Mouse (Mus musculus): ENCODE data around the gene Slc6a11.

Gene Slc6a11

DNA sequence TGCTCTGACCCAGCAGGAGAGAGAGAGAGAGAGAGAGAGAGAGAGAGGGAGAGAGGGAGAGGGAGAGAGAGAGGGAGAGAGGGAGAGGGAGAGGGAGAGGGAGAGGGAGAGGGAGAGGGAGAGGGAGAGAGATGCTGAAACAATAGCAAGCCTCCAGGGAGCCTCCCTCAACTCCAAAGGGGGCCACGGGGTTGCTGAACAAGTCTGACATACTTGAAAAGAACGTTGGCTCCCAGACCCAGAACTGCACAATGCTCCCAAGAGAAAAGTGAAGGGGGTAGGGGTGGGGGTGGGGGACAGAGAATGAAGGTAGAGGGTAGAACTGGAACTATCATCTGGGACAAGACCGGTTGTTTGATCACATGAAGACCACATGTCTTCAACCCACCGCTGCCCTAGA lies 136.9 kb downstream of the Slc6a11 start:
- DNase-seq, result no peak

DNA sequence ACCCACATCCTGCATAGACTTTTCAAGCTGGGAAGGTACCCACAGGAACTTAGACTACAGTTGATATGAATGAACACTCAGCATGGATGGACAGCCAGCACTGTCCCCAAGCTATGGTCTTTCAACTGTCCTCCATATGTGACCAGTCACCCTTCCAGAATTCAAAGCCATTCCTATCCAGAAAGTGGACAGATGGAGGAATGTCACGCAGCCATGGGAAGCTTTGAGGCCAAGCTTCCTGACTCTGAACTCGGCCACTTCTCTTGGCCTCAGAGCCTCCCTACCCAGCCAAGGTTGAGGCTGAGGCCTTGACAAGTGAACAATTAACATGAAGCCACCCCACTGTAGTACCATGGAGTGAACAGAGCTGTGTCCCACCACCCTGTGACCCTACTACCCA lies 138.5 kb downstream of the Slc6a11 start:
- peak; percentile 61 for DNase-seq

DNA sequence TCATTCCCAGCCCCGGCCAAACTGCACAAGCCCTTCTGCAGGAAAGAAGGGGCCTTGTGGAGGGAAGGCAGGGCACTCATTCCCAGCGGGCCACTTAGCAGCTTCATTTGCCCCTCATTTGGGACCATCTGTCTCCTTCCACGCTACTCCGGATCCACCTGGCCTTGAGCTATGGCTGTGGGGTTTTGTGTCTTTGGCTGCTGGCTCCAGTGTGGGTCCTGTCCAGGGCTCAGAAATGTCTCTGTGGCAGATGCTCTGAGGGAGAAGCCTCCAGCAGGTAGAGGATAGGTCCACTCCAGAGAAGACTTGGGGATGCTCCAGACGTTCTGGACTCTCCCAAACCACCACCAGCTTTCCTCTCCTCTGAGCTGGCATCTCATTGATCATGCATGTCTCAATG lies 139.8 kb downstream of the Slc6a11 start:
- no peak for DNase-seq

DNA sequence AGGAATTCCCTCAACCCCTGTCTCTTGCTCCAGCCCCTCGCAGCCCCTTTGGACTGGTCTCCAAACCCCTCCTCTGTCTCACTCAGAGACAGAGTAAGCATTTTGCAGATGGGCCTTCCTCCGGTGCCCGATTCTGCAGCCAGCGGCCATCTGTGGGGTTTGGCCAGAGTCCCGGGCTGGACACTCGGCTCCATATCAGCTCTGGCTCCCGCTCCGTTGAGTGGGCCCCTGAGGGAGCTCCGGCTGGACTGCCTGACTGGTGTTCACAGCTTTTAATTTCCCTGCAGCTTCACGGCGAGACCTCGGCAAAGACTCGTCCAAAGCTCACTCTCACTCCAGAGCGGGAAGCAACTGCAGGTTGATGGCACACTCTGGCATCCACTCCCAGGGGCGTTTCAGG lies 141.2 kb downstream of the Slc6a11 start:
- peak; percentile 79 for DNase-seq

DNA sequence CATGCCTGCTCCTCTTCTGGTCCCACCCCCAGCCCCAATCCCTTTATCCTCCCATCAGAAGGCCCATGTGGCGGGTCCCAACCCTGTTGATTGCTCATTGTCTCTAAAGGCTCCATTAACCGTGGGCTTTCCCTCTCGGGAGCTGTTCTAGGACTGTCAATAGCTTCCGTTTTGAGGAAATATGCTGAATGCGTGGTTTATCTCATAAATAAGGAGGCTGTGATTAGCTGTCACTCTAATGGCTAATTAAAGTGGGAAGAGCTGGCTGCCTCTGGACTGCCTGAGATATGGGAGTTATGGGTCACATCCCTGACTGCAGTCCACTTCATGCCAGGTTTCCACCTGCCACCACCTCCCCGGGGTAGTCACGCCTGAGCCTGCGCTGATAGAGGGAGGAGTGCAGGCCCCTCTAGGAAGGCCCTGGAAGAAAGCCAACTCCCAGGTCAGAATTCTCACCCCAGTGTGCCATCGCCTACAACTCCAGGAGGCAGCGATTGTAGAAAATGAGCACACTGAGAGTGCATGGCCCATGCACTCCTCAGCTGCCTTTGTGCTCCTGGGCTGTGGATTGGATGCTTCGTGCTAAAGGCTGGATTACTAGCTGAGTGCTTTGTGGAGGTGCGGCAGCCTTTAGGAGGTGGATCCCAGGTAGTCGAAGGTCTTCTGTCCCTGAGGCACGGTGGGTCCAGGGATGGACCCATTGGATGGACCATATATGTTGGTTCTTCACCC lies 143.1 kb downstream of the Slc6a11 start:
- no peak for DNase-seq

DNA sequence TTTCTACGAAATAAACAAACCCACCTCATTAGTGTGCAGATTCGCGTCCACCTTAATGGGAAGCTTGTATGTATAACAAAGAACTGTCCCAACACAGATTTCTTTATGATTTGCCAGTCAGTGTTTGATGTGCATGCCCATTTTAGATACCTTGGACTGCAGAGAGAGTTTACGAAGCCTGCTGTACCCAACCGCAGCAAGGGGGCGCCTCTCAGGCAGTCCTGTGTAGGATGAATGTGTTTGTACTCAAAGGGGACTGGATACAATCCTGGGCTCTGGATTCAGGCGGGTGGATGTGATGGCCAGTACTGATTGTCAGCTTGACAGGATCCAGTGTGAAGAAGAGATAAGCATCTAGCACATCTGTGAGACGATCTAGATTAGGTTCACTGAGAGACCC lies 144.8 kb downstream of the Slc6a11 start:
- no peak for DNase-seq

DNA sequence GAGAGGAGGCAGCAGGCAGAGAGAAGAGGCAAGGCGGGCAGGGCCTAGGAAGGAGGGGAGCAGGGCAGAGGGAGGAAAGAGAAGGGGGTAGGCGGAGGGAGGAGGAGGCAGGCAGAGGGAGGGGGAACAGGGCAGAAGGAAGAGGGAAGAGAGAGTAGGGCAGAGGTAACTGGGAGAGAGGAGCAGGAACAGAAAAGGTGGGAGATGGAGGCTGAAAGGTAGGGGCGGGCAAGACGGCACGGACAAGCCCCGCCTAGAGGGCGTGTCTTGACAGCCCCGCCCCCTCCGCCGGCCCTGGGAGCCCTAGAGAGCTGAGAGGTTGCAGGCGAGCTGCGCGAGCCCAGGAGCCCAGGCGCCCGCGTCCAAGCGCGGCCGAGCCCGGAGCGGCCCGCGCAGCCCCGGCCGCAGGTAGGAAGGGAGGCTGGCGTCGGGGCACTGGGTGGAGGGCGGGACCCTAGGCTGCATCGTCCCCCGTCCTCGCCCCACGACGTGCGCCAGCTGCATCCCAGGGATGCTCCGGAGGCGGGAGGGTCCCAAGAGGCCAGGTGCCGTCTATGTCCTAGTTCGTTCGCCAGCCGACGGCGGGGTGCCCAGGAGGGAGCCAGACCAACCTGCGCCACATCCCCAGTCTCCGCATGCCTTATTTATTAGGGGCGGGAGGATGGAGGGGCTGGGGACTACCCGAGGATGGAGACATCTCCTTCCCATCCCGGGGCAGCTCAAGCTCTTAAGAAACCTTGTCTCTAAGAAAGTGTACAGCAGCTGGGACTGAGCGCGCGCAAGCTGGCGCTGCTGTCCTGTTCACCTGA lies 151.6 kb downstream of the Slc6a11 start, which contains the start of gene Slc6a1:
Gene Slc6a1 (plus strand): TSS at position 167 of the 809 bp plus-strand sequence.
- no peak for DNase-seq

DNA sequence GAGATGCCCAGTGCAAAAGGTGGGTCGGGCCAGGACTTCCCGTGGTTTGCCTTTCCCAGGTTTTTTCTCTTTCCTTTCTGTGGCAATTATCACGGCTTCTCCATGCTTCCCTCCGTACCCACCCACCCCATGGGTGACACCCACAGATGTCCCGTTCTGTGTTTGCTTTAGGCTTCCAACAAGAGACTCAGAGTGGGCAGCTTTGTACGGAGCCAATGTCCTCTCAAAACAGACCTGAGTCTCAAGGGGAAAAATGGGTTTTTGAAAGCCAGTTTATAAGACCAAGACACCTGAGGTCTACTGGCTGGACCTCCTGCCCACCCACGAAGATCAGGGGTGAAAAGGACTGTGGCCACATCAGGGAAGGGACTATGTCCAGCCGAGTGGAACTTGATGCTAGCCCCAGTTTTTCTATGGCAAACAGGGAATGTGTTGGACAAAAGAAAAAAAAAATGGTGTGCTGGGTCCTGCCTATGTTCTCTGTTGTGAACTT lies 152.3 kb downstream of the Slc6a11 start:
- no peak for DNase-seq

DNA sequence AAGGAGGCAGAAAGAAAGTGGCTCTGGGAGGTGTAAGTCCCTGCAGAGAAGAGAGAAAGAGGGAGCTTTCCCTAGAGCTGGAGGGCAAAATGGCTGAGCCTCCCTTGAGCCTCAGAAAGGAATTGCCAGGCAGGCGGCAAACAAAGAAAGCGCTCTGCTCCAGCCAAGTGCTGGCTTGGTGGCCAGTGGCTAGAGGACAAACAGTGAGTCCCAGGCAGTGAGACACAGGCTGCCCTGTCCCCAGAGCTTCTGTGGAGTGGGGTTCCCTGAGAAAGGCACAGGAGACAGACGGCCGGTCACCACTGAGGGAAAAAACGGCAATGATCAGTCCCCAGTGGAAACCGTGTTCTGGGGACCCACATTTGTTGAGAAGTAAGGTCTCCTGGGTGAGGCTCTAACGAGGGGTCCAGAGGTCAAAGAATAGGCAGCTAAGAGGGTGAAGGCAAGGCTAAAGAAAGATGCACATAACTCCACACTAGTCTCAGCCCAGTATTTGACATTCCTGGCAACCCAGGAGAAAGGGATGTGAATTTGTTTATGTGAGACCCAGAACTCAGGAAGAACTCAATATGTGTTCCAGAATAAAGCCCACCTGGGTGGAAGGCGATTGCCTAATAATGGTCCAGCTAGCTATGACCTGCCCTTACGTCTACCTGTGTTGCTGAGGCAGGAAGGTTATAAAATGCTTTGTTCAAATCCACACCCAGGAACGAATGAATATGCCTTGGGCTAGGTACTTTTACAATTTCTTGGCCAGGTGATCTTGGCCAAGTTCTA lies 153.1 kb downstream of the Slc6a11 start:
- DNase-seq, result no peak

DNA sequence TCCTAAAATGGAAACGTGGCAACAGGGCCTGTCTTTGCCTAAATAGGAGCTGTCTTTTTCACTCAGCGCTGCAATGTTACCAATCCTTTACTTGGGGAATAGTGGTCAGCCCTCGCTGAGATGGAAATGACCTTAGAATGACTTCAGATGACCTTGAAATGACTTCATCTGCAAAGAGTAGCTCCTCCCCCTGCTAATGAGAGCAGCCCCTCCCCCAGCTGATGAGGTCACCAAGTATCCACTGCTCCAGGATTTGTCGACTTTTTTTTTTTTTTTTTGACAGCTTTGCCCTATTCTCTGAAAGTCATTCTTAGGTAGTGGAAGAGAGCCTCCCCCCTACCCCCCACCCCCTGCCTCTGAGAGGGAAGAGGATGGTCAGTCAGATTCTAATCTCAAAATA lies 154.4 kb downstream of the Slc6a11 start:
- DNase-seq, result no peak

DNA sequence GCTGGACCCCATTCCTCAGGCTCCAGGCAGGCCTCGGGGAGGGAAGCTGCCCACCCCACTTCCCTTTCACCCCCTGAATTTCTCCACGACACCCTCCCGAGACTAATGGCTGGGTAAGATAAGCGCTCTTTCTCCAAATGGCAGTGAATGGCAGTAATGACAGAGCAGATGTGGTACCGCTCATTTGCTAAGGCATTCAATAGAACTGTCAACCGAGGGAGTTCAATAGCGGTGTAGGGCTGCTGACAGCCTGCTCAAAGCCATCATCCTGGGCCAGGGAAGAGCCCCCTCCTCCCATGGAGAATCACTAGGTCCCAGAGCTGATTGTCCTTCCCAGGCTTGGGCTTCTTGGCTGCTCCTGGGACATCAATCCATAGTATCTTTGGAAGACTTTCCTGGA lies 158.1 kb downstream of the Slc6a11 start:
- no peak for DNase-seq

DNA sequence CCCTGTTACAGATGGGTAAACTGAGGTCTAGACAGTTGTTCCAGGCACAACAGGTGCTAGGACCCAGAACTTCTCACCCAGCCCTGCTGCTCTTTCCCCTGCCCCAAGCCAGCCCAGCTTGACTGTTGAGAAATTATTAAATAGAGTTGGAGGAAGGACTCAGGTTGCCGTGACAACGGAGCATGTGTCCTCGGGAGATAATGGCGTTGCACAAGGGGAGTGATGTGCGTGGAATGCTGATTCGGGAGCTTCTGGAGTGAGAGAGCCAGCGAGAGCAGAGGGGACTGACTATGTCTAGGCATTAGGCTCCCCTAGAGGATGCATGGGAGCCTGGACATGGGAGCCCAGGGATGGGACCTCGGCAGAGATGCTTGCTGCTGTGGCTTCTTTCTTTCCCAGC lies 159.1 kb downstream of the Slc6a11 start:
- DNase-seq, result peak; percentile 51

DNA sequence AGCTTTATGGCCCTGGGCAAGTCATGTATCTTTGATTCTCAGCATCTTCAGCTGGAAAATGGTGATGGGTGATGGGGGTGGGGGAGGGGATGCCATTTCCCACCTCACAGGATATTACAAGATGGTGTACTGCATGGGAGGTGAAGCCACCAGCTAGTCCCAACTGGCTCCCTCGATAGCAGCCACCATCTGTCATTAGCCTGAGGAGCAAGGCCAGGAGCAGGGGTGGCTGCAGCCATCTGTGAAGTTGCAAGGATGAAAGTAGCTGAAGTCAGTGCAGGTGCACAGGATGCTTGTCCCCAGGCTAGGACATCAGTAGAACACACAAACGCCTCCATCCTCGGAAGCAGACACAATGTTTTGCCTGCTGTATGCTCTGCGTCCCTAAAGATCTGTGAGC lies 159.9 kb downstream of the Slc6a11 start:
- DNase-seq, result no peak

DNA sequence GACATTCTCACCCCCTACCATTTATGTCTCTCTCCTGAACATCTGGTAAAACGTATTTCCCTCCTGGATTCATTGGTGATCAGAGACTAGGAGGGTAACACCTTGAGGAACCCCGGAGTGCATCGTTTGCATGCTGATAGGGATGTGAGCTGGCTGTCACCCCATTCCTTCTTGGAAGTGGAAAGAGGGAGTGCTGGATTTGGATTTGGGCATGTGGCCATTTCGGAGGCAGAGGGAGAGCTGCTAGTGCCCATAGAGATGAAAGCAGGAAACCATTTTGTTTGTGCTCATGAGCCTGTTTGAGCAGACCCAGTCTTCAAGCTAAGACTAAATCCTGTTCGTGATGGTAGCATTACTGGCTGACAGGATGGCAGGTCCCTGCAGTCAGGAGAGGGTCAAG lies 160.4 kb downstream of the Slc6a11 start:
- DNase-seq, result no peak

DNA sequence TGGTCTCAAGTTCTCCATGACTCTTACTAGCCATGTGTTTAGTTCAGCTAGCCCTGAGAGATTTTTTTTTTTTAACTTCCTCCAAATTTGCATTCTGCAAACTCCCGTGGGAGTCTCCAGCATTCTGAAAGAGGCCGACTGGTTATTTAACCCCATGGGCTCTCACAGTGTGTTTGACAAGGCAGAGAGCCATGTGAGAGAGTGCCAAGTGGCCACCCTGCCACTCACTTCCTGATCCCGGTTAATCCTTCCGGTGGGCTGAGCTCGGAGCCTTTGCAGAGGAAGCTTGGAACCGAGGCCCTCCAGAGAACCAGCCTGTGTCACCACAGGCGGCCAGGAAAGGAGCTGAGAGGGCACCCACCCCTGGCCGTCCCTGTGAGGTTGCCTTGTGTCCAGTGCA lies 162.5 kb downstream of the Slc6a11 start:
- no peak for DNase-seq

DNA sequence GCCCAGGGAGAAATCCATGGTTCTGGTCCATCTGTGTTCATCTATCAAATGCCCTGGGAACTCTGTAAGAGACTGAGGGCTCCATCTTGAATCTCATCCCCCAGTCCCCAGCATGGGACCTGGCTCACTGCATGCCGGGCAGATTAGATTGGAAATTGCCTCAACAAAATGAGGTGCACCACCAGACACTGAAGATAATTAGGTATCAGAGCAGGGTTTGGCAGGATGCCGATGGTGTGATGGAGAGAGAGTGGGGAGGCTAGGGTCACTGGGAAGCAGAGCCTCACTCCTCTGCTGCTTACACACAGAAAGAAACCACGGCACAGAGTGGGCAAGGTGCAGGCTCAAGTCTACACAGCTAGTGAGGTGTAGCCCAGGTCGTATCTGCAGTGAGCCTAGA lies 164.0 kb downstream of the Slc6a11 start:
- DNase-seq, result no peak

DNA sequence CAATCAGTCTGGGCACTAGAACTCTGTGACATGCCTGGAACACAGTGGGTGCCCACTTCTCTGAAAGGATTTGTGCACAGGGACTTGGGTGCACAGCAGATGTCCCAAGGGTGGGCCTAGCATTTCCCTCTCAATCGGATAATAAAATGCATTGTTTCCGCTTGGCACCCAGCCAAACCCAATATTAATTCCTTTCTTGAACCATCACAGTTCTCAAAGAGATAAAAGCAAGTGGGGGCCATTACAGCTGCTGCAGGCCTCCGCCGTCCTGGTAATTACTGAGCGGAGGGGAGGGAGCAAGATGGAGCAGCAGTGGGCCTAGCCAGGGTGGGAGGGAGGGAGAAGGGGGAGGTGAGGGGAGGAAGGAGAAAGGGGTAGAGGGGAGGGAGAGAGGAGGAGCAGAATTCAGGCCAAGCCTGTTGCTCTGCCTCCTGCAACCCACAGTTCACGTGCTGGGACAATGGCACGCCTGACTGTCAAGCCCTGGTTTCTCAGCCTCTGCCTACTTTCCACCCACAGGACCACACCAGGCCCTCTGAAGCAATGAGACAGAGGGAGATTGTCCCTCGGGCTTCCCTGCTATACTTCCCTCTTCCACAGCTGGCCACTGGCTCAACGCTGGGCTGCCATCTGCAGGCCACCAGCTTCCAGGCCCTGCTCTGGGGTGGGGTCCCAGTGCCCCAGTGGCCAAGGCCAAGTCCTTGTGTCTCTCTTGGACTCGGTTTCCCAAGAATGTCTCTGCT lies 166.4 kb downstream of the Slc6a11 start:
- no peak for DNase-seq

All from cerebellum, adult 9-10 months (tissue).